Mouse (Mus musculus) stomach, postnatal 0 days (tissue): ENCODE data around the gene Dcaf6. TPM values are rescaled to one million over a fixed set of nuclear protein-coding genes. Genes with fewer than 3 reads are reported as not detected.

Experiments used
- ATAC-seq: fragments of 200-750 bp; cut with Nextera tagmentation; 2 replicates; pipeline ENCODE4 v1.8.0; 2017; ENCODE audit not compliant: low FRiP score, low TSS enrichment
- DNase-seq: peaks from one replicate; pipeline ENCODE4 v3.0.0-alpha.2; 2016; ENCODE audit warnings: low spot score
- H3K27ac ChIP-seq: fragments of 300-500 bp; sonication (generic); replicated peaks from 2 replicates; pipeline ENCODE4 v1.5.1; 2014; ENCODE audit warnings: mild to moderate bottlenecking, control low read depth
- H3K27me3 ChIP-seq: fragments of 300-500 bp; sonication (generic); 2 replicates; pipeline ENCODE4 v1.6.1; 2014; ENCODE audit warnings: low read length; ENCODE audit not compliant: control insufficient read depth, insufficient read depth
- H3K36me3 ChIP-seq: fragments of 300-500 bp; sonication (generic); 2 replicates; pipeline ENCODE4 v1.6.1; 2014; ENCODE audit warnings: low read length, mixed read lengths; ENCODE audit not compliant: control insufficient read depth, insufficient read depth
- H3K4me1 ChIP-seq: fragments of 300-500 bp; sonication (generic); replicated peaks from 2 replicates; pipeline ENCODE4 v1.6.1; 2014; ENCODE audit warnings: antibody characterized with exemption; ENCODE audit not compliant: control insufficient read depth, insufficient read depth
- H3K4me2 ChIP-seq: fragments of 300-500 bp; sonication (generic); replicated peaks from 2 replicates; pipeline ENCODE4 v1.6.1; 2014; ENCODE audit warnings: low read depth, mild to moderate bottlenecking, control low read depth, moderate library complexity
- H3K4me3 ChIP-seq: fragments of 300-500 bp; sonication (generic); 2 replicates; pipeline ENCODE4 v1.5.1; 2014; ENCODE audit warnings: low read depth, low read length, control low read depth
- H3K9ac ChIP-seq: fragments of 300-500 bp; sonication (generic); 2 replicates; pipeline ENCODE4 v1.6.1; 2014; ENCODE audit warnings: mild to moderate bottlenecking, low read length, control low read depth, mixed read lengths
- H3K9me3 ChIP-seq: fragments of 300-500 bp; sonication (generic); 2 replicates; pipeline ENCODE4 v1.6.1; 2016; ENCODE audit warnings: low read length; ENCODE audit not compliant: control insufficient read depth
- CTCF ChIP-seq: IDR thresholded peaks from 2 replicates; pipeline ENCODE4 v1.5.1; 2016; ENCODE audit warnings: antibody characterized with exemption, low read depth, mild to moderate bottlenecking, moderate library complexity
- EP300 ChIP-seq: optimal IDR thresholded peaks from 2 replicates; pipeline ENCODE3; 2016; ENCODE audit warnings: antibody characterized with exemption
- WGBS: fragments of 180-500 bp; shearing (Covaris S2); extraction: QIAGEN DNeasy Blood & Tissue Kit; methylation state at CpG from one replicate; pipeline ENCODE4 v1.1.7; 2014; 5-methylcytosine and 5-hydroxymethylcytosine counted together
- polyA plus RNA-seq: library from polyadenylated mRNA; unstranded; fragments of >200 nt; fragmentation: Nextera tagmentation; extraction: Ambion mirVana; gene quantifications from 2 replicates; pipeline ENCODE4 v1.2.1, GENCODE M21; 2015

Dcaf6 gene
- polyA plus RNA-seq: 9.4 and 9.6 TPM in 2 replicates

DNA sequence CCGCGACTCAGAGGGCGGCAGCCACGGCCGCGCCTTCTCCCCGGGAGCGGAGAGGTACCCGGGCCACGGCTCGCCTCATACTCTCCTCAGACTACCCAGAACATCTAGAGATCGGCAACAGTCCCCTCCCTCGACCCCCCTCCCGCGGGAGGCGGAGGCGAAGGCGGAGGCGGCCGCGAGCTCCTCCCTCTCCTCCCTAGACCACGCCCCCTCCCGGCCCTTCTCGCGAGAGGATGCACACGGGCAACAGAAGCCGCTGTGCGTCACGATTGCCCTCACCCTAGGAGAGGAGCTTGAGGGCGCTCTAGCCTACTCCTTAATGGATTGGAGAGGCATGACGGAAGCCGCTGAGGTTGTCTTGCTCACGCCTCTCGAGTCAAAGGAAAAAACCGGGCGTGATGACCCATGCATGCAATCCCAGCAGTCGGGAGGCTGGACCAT, at the start of gene Dcaf6, which contains the start of gene Mpc2:
TSS of gene Dcaf6 (minus strand) at position 116 of the 441 bp plus-strand sequence.
TSS of gene Mpc2 (plus strand) at position 278 of the 441 bp plus-strand sequence.
- Histone ChIP-seq H3K4me2 (peak within 1 kb of the TSS; percentile 77), H3K36me3 (no peaks in the 10 kb centered on the region), H3K4me1 (no peaks in the 10 kb centered on the region), H3K9me3 (no peaks in the 10 kb centered on the region), H3K9ac (peak within 1 kb of the TSS; percentile 90), H3K27ac (peak within 1 kb of the TSS; percentile 97), H3K4me3 (peak within 1 kb of the TSS; percentile 84), H3K27me3 (no peaks in the 10 kb centered on the region)
- DNase-seq (peak; percentile 100), ATAC-seq (peak; percentile 95)
- 0% methylated on average over 20 of the region's 37 CpGs for WGBS
- peak; percentile 68 for TF ChIP-seq CTCF
- peak; percentile 98 for TF ChIP-seq EP300

DNA sequence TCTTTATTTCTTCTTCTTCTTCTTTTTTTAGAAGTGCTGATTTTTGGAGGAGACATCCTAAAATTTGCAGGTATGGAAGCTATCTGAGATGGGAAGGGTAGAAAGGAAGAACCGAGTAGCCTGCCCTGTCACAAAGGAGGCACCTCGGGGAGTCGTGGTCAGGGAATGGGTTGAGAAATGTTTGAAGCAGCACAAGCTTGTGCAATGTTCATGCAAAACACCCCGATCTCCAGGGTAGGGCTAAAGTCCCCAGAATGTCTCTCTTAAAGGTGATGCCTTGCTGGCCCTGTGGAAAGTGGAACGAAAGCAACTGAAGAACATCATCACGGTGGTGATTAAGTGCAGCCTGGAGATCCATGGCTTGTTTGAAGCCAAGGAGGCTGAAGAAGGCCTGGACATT, 46.0 kb upstream of the Dcaf6 start:
- Histone ChIP-seq H3K9me3 (no peaks in the 10 kb centered on the region), H3K4me1 (no peaks in the 10 kb centered on the region), H3K4me2 (no peak overlapping the region), H3K9ac (no peak overlapping the region), H3K36me3 (no peaks in the 10 kb centered on the region), H3K27ac (no peak overlapping the region), H3K4me3 (no peak overlapping the region), H3K27me3 (no peaks in the 10 kb centered on the region)
- DNase-seq: no peak
- 90% methylated on average over 6 of the region's 6 CpGs for WGBS
- no peak for TF ChIP-seq EP300
- TF ChIP-seq CTCF: no peak
- no peak for ATAC-seq

DNA sequence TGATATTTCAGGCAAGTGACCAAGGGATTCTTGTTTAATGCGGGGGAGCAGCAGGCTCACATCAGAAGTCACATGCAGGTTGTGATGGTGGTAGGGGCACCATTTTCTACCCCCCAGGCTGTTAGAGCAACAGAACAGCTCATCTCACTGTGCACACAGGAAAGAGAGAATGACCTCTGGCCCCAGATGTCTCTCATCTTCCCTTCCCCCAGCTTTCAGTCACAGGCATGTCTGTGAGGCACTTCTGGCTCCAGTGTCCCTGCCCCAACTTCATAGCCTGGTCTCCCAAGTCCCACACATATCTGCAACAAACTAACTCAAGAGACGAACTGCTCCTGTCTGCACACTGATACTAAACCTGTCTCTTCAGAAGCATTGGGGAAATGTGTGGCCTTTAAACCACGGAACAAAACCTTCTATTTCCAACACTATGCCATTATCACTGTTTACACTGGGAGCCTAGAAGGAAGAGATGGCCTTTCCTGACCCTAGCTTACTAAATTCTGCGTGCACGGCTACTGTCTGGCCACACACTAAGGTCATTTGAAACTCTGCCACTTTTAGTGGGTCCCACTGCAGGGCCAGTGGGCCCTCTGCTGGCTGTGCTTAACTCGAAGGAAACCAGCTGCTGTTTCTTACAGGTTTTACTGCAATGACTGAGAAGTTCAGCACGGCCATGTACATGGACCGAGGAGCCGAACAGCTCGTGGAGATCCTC, 43.2 kb upstream of the Dcaf6 start:
- WGBS: 23% methylated on average over 10 of the region's 10 CpGs
- Histone ChIP-seq H3K27me3 (no peaks in the 10 kb centered on the region), H3K4me2 (no peak overlapping the region), H3K36me3 (no peaks in the 10 kb centered on the region), H3K9me3 (no peaks in the 10 kb centered on the region), H3K9ac (no peak overlapping the region), H3K27ac (no peak overlapping the region), H3K4me1 (no peaks in the 10 kb centered on the region), H3K4me3 (no peak overlapping the region)
- DNase-seq (peak; percentile 47), ATAC-seq (peak; percentile 29; the same call in 1 of the 2 replicates)
- peak; percentile 77 for TF ChIP-seq CTCF
- no peak for TF ChIP-seq EP300

DNA sequence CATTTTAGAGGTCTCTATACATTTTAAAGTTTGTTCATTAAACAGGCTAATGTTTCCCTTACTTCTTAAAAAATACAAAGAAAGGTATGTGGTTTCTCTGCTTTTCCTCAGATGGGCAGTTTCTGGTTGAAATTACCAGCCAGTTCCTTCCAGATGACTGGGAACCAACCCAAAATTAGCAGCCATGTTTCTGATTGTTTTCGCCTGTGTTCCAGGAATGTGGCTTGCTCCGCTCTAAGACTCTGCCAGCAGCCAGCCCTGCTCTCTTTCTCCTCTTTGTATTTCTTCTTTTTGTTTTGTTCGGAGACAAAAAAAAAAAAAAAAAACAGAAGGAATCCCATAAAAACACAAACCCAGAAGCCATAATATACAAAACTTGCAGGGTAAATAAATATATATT, 38.6 kb upstream of the Dcaf6 start:
- DNase-seq (no peak), ATAC-seq (no peak)
- WGBS: 47% methylated on average over 3 of the region's 3 CpGs

DNA sequence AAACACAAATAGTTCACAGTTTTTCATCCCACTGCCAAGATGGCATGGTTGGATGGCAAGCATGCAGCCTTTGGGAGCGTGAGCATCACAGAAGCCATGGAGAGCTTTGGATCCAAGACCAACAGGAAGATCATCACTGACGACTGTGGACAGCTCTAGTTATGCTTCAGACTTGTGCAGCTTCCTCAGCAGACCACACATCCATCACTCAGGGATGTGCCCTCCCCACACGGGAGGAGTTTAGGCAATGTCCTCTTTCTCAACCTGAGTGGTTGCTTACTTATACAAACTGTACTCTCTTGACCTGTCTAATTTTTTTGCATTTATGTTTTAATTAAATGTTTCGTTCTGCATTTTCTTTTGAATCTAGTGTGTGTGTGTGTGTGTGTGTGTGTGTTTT, 28.9 kb upstream of the Dcaf6 start:
- Histone ChIP-seq H3K36me3 (no peaks in the 10 kb centered on the region), H3K9ac (no peak overlapping the region), H3K9me3 (no peaks in the 10 kb centered on the region), H3K4me2 (no peak overlapping the region), H3K4me3 (no peak overlapping the region), H3K27ac (no peak overlapping the region), H3K27me3 (no peaks in the 10 kb centered on the region), H3K4me1 (no peaks in the 10 kb centered on the region)
- DNase-seq: no peak
- WGBS: 79% methylated on average over 4 of the region's 4 CpGs
- no peak for TF ChIP-seq CTCF
- TF ChIP-seq EP300: no peak
- no peak for ATAC-seq

More for the DNA sequence above, 38.6 kb upstream of the Dcaf6 start:
- H3K9me3 ChIP-seq: no peaks in the 10 kb centered on the region
- H3K27me3 ChIP-seq: no peaks in the 10 kb centered on the region
- H3K4me1 ChIP-seq: no peaks in the 10 kb centered on the region
- no peak overlapping the region for H3K9ac ChIP-seq
- TF ChIP-seq CTCF: no peak
- H3K36me3 ChIP-seq: no peaks in the 10 kb centered on the region
- no peak overlapping the region for H3K4me3 ChIP-seq
- H3K4me2 ChIP-seq: no peak overlapping the region
- no peak overlapping the region for H3K27ac ChIP-seq

DNA sequence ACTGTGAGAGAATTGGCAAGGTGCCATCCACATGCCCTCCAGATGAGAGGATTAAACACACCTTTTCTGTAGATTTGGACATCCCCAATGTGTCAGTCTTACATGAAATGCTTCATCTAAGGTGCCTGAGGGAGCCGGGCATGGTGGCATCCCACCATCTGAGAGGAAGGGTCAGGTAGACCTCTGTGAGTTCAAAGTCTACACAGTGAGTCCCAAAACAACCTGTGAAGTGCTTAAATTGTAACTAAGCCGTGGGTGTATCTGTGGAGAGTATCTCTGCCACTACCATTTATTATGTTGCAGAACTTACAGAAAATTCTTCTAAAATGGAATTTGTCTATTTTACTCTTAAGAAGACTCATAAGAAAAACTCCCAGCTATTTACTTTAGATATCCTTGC, 25.8 kb upstream of the Dcaf6 start:
- Histone ChIP-seq H3K36me3 (no peaks in the 10 kb centered on the region), H3K9me3 (no peaks in the 10 kb centered on the region), H3K4me1 (no peaks in the 10 kb centered on the region), H3K9ac (no peak overlapping the region), H3K4me3 (no peak overlapping the region), H3K4me2 (no peak overlapping the region), H3K27me3 (no peaks in the 10 kb centered on the region), H3K27ac (no peak overlapping the region)
- ATAC-seq: no peak
- DNase-seq: no peak
- WGBS: 91% methylated on average over 2 of the region's 2 CpGs
- TF ChIP-seq EP300 (no peak), CTCF (no peak)
